Mouse (Mus musculus) heart, adult 2 months (tissue): ENCODE results near the gene Spg21.

ENCODE experiments used
- CTCF ChIP-seq: fragments of 200-600 bp; IDR thresholded peaks from 2 replicates; pipeline ENCODE4 v1.8.1; 2022; ENCODE audit warnings: antibody characterized with exemption, mild to moderate bottlenecking, moderate library complexity
- POLR2A ChIP-seq: fragments of 200-500 bp; IDR thresholded peaks from 2 replicates; pipeline ENCODE4 v1.6.1; 2011; ENCODE audit warnings: mild to moderate bottlenecking, low read depth, low read length, control low read depth; ENCODE audit not compliant: insufficient read depth

DNA sequence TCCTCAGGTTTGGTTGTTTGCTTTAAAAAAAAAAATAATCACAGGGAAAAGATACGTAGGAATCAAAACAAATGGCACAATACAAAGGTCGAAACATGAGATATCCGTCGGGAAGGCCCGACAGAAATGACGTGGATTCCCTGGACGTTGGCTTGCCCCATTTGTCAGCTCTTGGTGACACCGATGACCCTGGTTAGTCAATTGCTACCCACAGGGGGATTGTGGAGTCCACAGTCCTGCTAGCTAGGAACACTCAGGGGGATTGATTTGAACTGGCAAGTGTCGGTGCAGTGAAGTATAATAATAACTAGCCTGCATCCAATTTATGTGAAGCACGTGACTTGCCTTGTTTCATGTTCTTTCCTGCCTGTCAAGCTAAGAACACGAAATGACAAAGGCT, 6.9 kb downstream of the Spg21 start:
- TF ChIP-seq CTCF (no peak), POLR2A (no peak)
